Mouse (Mus musculus): ENCODE measurements at regions not wholly inside any gene's neighbourhood (a gene's known extent, or its start where the extent isn't known, plus 50 kb on each side); places are given as distances from the start of the nearest gene placed in this dataset.

DNA sequence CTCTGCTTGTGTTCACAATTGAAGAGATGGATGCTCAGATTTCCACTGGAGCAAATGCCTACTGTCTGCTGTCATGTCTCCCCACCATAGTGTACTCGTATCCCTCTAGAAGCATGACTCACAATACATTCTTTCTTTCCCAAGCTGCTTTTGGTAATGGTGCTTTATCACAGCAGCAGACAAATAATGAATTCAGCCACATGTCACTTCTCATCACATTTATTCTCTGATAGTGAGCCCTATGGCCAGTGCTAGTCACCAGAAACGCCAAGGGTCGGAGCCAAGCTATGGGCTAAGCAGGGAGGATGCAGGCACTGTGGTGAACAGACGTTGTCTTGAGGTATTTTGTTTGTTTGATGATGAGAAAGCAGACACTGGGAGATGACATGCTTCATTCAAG is 388.2 kb upstream of the Trib2 start:
- TF ChIP-seq EP300 (IDR thresholded peaks at IDR 0.05; ENCODE audit: low read depth) (no peak), CTCF (IDR thresholded peaks at IDR 0.05; ENCODE audit: low read depth) (no peak)
